Mouse (Mus musculus) frontal cortex, postnatal 14 days (tissue): ENCODE data around the gene Popdc2.

Experiments
- DNase-seq, 2 experiments: peaks; one replicate each; pipeline ENCODE4 v3.0.0; 2022; ENCODE audit warnings: low spot score in 2 of 2

Gene Popdc2

DNA sequence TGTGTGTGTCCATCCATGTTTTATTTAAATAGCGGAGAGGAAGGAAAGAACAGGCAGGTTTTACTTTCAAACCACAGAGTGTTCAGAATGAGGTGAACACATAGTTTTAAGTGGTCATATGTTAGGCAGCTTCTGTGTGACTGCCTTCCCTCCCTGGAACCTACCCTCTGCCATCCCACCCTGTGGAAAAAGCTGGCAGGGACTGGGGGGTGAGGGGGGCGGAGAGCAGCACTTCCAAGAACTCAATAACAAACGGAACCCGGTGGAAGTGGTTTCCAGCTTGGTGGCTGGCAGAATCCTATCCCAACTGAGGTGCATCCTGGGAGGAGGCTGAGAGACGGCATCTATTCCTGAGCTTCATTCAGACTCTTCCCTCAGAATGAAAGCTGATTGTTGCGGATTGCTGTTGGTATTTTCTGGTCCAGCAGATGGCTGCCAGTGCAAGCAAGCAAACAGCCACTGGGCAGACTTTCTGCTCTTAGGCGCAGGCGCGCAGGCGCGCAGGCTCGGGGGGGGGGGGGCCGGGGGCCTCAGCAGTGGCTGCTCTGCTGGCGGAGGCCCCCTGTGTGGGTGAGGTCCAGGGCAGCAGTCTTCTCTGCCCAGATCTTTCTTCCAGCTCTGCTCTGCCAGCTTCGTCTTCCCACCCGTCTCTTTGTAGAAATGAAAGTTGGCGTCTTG, 14.3 kb downstream of the Popdc2 start:
- DNase-seq = peak; percentile 25 to 31

DNA sequence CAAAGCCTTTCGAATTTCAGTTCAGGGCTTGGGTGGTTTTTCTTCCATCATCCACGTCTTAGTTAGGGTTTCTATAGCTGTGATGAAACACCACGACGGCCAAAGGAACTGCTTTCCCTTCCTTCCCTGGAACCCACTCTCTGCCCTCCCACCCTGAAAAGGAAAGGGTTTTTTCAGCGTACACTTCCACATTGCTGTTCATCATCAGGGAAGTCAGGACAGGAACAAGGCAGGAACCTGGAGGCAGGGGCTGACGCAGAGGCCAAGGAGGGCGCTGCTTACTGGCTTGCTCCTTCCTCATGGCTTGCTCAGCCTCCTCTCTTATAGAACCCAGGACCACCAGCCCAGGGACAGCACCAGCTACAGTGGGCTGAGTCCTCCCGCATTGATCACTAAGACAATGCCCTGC, 14.8 kb downstream of the Popdc2 start:
- no peak for DNase-seq

DNA sequence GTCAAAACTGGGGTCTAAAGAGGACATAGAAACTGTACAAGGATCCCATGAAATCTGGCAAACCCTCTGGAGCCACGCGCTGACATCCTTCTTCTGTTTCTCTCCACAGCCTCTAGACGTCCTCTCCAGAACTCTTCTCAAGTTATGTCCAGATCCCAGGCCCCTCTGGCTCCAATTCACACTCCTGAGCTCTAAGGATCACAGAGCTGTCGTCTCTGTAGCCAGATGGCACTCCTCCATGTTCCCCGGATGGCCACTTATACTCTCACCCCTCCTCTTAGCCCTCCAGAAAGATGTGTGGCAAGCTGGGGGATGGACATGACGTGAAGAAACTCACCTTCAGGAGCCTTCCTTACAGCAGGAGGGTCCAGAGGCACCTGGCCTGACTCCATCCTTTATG, 15.5 kb downstream of the Popdc2 start:
- DNase-seq = no peak

DNA sequence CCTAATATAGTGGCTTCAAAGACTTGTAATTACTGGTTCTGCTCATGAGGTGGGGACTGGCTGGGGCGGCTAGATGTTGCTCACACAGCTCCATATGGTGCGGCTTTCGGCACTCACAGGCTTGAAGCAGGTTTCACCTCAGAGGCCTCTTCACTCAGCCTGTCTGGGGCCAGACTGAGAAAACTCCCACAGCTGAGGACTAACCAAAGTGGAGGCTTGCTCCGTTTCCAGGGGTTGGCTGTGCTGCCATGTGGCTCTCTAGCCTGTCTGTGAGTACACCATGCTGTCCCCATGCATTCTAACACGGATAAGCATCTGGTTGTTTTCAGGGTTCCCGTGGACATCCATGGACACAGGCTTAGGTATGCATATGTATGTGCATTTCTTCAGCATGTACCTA, 16.6 kb downstream of the Popdc2 start:
- DNase-seq = no peak

DNA sequence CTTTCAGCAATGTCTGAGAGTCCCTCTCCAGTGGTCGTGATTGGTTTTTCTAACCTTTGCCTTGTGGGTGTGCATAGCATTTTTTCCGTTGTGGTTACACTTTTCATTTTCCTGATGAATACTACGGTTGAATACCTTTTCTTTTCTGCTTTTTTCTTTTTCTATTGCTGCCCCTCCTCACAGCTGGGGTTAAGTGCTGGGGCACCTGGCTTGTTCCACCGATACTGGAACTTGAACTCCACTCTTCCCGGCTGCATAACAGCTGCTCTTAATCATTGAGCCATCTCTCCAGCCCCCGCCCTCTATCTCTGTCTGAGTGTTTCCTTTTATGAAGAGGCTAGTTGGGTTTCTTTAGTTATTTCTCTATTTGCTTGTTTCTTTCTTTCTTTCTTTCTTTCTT, 17.1 kb downstream of the Popdc2 start:
- DNase-seq = no peak

DNA sequence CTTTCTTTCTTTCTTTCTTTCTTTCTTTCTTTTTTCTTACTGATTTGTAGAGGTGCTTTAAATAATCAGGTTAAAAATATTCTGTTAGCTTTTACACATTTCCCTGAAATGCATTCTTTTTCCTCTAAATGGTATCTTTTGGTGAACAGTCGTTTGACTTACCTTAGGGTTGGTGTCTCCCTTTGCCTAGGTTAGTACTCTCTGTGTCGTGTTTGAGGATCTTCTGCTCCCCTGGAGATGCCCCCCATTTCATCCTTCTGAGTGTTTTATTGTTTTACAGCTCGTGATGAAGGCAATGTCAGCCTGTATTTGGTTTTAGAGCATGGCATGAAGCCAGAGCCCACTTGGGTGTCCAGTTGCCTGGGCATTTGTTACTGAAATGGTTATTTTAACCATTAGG, 17.5 kb downstream of the Popdc2 start:
- no peak for DNase-seq

DNA sequence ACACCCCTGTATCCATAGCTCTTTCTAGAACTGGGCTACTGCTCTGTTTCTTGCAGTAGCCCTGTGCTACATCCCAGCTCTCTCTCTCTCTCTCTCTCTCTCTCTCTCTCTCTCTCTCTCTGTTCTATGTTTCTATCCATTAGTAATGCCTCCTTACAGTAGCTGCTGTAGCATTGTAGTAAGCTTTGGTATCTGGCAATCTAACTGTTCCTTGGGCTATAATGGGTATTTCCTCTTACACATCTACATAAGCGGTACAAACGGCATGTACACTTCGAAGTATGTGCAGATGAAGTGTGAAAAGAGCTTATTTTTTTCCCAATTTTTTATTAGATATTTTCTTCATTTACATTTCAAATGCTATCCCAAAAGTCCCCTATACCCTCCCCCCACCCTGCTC, 17.9 kb downstream of the Popdc2 start:
- no peak for DNase-seq

DNA sequence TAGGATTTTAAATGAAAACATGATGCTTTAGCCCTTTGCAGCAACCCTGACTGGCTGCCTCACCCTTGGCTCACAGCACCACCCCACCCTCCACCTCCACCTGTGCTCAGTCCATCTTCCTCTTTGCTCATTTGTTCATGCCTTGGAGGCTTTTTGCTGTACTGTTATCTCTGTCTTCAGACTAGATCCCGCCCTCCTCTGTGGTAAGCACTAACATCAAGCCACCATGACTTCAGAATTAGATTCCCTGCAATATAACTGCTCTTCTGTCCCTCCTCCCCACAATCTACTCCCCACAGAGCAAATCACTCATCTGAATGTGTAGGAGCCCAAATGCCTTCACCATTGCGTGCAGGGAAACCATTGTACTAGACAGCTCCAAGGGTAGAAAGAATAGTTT, 21.7 kb downstream of the Popdc2 start:
- no peak for DNase-seq

DNA sequence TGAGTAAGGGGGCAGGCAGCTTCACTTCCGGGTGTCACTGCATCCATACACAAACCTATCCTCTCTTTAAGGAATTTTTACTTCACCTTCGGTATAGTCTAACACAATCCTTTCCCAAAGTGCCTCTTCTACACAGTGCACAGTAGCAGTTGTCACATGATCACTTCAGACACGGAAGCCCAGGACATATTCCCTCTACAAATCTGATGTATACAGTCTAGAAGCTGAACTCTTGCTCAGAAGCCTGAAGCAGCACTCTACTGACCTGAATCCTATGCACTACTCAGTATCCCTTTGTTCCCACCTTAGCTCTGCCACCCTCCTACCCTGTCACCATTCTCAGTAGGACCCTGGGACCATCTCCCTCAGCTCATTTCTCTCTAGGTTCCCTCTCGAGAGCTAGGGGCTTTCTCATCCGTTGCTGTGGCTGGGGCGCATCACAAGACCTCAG, 23.2 kb downstream of the Popdc2 start:
- DNase-seq = no peak

DNA sequence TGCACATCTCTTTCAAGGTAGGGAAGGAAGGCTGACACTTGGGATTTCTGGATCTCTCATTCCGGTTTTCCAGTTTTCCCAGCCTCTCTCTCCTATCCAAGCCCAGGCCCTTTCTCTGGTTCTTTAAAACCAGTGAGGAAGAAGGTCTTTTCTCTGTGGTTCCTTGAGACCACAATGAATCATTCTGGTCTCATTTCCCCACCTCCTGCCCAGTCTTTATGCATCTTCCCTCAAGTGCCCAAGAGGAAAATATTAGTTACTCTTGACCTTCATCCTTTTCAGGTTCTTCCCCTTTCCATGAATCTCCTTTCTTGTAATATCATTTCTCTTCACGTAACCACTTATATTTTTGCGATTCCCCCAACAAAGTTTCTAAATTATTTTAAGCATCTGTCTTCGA, 23.7 kb downstream of the Popdc2 start:
- no peak for DNase-seq

DNA sequence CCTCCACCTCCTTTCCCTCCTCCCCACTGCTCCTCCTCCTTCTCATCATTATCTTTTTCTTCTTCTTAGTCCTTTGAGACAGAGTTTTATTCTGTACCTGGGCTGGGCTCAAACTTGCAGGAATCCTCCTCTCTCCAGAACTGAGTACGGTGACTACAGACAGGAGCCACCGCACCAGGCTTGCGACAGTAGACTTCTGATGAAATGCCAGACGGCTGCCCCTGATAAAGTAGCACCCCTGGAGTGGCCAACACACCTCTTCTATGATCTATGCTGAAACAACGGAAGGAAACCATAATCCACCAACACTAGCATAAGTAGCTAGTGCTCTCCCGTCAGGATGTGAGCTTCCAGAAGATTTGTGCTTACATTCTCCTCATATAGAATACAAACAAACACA, 25.4 kb downstream of the Popdc2 start:
- DNase-seq = no peak

DNA sequence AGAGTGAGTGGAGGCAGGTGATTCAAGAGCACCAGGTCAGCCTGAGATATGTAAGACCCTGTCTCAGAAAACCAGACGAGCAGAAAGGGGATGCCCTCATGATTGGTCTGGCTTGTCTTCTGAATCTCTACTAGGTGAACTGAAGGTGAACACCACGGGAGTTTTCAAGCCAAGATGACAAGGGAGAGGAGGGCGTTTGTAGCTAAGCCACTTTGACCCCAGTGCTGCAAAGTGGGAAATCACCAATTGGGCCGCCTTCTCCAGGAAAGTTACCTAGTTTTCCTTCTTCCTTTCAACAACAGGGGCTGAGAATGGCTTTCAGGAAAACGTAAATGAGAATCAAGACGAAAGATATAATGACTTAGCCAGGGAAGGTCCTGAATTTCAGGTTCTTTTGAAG, 26.7 kb downstream of the Popdc2 start:
- no peak for DNase-seq

DNA sequence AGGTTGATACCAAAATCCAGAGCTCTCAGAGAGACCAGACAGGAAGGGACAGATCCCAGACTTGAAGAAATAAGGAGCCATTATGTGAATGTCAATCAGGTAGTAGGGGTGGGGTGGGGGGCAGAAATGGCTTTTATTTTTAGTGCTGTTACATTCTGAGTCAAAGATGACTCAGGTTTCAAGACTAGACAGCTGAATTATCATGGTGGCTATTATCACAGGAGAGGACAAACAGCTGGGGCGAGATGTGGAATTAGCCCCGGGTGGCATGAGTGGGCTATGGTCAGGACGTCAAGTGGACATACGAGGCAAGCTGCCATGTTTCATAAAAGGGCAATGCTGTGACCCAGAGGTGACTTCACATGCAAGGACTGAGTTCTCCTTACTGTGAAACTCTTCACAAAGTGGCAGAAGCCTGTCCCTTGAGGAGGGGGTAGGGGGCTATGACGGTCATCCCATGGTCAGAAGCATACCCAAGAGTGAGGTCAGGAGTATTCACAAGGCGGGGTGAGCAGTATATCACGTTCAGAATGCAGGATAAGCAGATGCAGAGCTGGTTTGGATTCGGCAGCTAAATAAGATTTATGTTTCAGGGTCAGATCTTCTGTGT, 27.4 kb downstream of the Popdc2 start:
- no peak for DNase-seq

DNA sequence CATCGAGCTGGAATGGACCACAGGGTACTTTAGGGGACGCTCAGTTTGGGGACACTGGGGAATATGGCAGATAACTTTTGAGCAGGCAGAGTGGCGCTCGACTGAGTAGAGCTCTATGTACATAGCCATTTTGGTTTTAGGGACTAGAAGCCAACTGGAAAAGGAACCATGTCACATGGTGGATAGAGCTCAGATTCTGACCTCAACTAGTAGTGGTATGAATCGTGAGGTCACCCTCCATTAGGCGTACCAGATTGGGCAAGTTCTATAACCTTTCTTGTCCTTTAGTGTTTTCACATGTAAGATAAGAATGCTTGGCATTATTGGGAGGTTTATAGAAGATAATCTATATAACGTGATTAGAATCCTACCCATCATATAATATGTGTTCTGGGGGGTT, 28.3 kb downstream of the Popdc2 start:
- no peak for DNase-seq

DNA sequence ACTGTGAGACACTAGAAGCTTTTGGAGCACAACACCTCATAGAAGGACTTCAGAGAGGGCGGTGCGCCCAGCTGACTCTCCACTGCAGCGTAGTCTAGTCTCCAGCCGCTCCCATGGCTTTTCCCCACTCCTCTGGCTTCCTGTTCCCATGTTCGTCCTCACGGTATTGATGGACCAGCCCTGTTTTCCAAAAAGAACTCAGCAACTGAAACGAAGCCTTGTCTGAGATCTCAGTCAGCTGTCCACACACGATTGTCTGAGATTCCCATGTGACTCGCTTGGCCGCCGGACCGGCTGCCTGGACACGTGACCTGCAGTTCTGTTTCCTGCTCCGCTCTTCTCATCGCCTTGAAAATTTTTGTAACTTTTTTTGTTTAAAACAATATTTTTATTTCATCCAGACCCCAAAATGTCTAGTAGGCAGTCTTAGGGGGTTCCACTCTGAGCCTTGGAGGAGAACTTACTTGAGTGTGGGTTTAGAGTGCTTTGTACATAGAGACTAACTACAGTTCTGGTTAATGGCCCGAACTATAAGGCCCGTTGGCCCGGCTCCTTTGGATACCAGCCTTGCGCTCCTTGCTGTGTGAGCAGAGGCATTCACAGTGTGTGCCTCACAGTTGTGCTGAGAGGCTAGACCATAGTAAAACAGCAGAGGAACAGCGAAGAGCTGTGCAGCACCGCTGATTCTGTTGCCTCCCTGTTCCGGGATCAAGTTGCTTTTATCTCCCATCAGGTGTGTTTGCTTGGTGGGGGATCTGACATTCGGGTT, 30.3 kb downstream of the Popdc2 start:
- no peak for DNase-seq

DNA sequence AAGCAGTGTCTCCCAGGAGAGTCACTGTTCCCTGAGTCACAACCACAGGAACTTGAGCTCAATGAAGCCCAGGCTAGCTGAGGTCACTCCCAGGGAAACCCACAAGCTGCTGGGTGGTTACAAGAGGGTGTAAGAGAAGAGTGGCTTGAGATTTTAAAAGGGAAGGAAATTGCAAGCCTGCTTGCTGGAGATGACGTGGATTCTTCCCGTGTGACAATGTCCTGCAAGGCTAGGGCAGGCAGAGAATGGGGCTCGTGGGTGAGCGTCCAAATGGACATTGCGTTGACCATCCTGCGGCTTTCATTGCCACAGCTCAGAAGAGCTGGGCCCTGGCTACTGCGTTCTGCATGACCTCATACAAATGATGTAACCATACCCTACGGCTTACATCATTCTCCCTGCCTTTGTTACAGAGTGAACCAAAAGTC, 32.2 kb downstream of the Popdc2 start:
- no peak for DNase-seq

DNA sequence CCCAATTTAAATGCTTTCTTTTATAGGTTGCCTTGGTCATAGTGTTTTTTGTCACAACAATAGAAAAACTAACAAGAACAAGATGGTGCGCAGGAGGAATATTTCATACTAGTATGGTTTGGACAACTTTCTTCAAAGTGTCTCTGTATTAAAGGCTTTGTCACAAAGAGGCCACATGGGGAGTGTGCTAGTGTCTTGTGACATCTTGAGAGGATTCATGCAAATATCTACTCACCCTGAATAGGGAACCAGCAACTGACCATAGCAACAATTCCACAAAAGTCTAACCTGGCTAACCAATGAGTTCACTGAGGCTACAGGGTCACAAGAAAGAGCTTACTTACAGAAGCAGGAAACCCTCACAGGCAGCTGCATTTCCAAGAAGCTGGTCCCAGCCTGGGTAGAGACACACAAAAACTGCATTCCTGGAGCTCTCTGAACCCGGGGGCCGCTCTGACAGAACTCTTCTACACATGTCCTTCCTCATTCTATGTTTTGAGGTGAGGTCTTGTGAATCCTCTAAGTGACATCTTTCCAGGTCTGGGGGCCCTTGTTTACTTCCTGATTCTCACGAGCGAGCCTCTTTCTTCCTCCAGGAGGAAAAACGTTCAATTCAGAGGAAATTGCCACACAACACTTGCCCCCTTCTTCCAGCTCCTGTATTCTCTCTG, 33.2 kb downstream of the Popdc2 start:
- DNase-seq = no peak

DNA sequence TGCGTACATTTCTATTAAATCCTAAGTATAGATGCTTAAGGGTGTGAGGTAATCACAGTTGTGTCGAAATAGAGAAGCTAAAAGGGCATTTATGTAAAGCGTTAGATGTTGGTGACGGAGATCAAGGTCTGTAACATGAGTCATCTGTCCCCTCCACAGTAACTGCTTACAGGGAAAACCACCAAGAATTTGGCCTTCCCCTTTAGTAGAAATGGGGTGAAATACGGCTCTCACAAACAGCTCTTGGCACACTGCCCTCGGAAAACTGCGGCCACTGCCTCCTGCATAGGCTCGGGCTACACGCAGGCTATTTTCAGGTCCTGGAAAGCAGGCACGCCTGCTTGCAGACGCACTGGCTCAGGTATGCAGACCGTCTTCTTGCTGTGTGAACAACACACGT, 34.1 kb downstream of the Popdc2 start:
- no peak for DNase-seq

DNA sequence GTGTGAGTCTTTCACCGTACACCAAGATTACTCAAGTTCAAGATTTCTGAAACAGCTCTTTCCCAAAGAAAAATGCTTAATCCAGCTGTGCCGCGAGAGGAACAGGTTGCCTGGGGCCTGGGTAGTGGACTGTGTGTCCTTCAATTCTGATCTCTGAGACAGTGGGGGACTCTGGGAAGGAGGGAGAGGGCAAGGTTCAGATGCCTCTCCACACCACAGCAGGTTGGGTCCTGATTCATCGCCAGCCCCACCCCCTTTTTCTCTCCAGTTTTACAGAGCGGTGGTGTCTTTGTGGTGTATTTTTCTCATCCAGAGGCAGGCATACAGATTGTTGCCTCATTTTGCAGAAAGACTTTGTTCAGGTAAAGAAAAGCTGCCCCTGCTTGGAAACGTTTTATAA, 36.3 kb downstream of the Popdc2 start:
- no peak for DNase-seq

DNA sequence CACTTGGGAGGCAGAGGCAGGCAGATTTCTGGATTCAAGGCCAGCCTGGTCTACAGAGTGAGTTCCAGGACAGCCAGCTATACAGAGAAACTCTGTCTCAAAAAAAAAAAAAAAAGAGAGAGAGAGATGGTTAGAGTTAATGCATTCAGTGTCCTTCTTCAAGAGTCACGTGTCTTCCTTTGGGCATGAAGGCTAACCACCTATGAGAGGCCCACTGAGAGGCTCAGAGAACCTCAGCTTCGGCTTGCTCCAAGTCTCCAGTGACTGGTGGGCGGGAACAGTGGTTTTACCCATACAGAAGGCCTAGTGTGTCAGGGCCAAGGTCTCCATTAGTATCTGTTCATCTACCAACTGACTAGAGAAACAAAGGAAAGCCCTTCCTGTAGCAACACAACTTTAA, 37.1 kb downstream of the Popdc2 start:
- no peak for DNase-seq

DNA sequence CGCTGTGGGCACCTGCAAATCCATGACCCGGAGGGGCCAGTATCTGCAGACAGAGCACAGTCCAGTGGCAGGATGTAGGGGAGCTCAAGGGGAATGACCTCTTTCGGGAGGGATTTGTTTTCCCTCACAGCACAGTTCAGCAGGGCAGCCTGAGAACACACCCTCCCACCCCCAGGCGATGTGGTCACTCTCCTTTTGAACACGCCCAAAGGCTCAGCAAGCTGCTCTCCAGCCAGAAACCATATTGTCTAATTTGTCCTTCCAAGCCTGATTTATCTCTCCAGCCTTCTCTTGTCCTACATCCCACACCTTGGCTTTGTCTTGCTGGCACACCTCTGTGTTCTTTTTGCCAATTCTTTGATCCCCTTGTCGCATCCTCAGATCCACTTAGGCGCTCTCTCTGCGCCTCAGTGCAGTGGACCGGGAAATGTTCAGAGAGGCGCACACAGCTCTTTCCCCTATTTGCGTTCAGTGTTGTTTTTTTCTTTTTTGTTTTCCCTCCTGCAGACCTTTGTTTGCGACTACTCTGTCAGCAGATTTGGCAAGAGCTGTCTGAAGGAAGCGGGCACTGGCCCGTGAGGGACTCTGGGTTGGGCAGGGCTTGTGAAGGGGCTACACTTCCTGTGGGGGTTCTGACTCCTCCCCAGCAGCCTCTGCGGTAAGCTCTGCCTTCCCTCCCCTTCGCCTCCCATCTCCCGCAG, 37.7 kb downstream of the Popdc2 start:
- peak; percentile 38 for DNase-seq
